14 mouse cellular contexts compared by ENCODE assay signal in genomic region chr8:65046565-65046964, GRCm38 (mm10). TPM values are rescaled to one million over a fixed set of nuclear protein-coding genes. Genes with fewer than 3 reads are reported as not detected.
DNase-seq lines count a peak whose midpoint lies in the region; ATAC-seq lines count a peak whose summit lies in the region.
"Had no signal": no experiment of that assay in that cellular context is flagged by ENCODE, and none has a peak within 500 bp of the region (broad histone marks: within the 10 kb centered on the region; RNA-seq: fewer than 3 reads in every experiment).

No protein-coding gene starts in this region.

- no peak overlapping the region for H3K4me2 ChIP-seq in kidney, embryonic 16.5 days (replicated peaks; ENCODE audit: low read depth, low read length)
- 0 out of 2 replicates have a peak overlapping the region, but pooled peaks have one; percentile 5 for H3K4me2 ChIP-seq in hindbrain, embryonic 14.5 days (replicated peaks)
- H3K4me2 ChIP-seq in liver, embryonic 16.5 days (ENCODE audit: low read depth, low read length): no peak overlapping the region
- H3K4me2 ChIP-seq in forebrain, embryonic 16.5 days (ENCODE audit: low read length): no peak overlapping the region

- no peaks in the 10 kb centered on the region for H3K4me1 ChIP-seq in kidney, embryonic 16.5 days (ENCODE audit: insufficient read depth, low read length)
- H3K4me1 ChIP-seq in hindbrain, embryonic 14.5 days (replicated peaks; ENCODE audit: control insufficient read depth, insufficient read depth, low read length): no peaks in the 10 kb centered on the region
- H3K4me1 ChIP-seq in liver, embryonic 16.5 days (ENCODE audit: control insufficient read depth, low read depth, low read length): no peaks in the 10 kb centered on the region
- H3K4me1 ChIP-seq in forebrain, embryonic 16.5 days (replicated peaks; ENCODE audit: control insufficient read depth, insufficient read depth, low read length): no peaks in the 10 kb centered on the region

- no peak for DNase-seq in kidney, postnatal 25 days
- peak; percentile 99 for DNase-seq in R1 (ENCODE audit: low read depth, low spot score)
- no peak for DNase-seq in hindbrain, embryonic 14.5 days (ENCODE audit: low spot score)
- no peak for DNase-seq in spleen, postnatal 4 days (ENCODE audit: low spot score in 2 of 2)
- no peak for DNase-seq in right cerebral cortex, postnatal 4 days
- DNase-seq: adrenal gland, adult 8-10 months; cerebellum, adult 18-20 months had no signal

- H3K9me3 ChIP-seq in kidney, embryonic 16.5 days (ENCODE audit: low read length): no peaks in the 10 kb centered on the region
- no peaks in the 10 kb centered on the region for H3K9me3 ChIP-seq in hindbrain, embryonic 14.5 days (ENCODE audit: control insufficient read depth, low read length)
- H3K9me3 ChIP-seq in liver, embryonic 16.5 days (replicated peaks; ENCODE audit: control insufficient read depth, low read length): no peaks in the 10 kb centered on the region
- H3K9me3 ChIP-seq in forebrain, embryonic 16.5 days (ENCODE audit: control insufficient read depth, low read length): no peaks in the 10 kb centered on the region
- H3K9me3 ChIP-seq: G1E had no signal

- ATAC-seq in kidney, embryonic 16.5 days (ENCODE audit: low FRiP score, low TSS enrichment): peak; percentile 46; the same call in 1 of the 2 replicates
- ATAC-seq in hindbrain, embryonic 14.5 days (ENCODE audit: low FRiP score): no peak
- ATAC-seq in liver, embryonic 16.5 days (ENCODE audit: low read depth): peak; percentile 55
- no peak for ATAC-seq in forebrain, embryonic 16.5 days

- 61% methylated on average over 5 of the region's 5 CpGs for WGBS in kidney, embryonic 16.5 days
- WGBS in hindbrain, embryonic 14.5 days: 25% methylated on average over 5 of the region's 5 CpGs
- 40% methylated on average over 5 of the region's 5 CpGs for WGBS in liver, embryonic 16.5 days (ENCODE audit: insufficient replicate concordance)
- WGBS in forebrain, embryonic 16.5 days: 38% methylated on average over 5 of the region's 5 CpGs

- no peak overlapping the region for H3K4me3 ChIP-seq in kidney, embryonic 16.5 days (ENCODE audit: low read length)
- H3K4me3 ChIP-seq in hindbrain, embryonic 14.5 days (replicated peaks; ENCODE audit: low read length): no peak overlapping the region
- H3K4me3 ChIP-seq in liver, embryonic 16.5 days (ENCODE audit: low read depth, low read length): no peak overlapping the region
- H3K4me3 ChIP-seq in forebrain, embryonic 16.5 days (replicated peaks; ENCODE audit: low read length): no peak overlapping the region
- H3K4me3 ChIP-seq: left cerebral cortex, adult 2 months had no signal

- H3K9ac ChIP-seq in kidney, embryonic 16.5 days (replicated peaks; ENCODE audit: low read length): no peak overlapping the region
- H3K9ac ChIP-seq in hindbrain, embryonic 14.5 days: no peak overlapping the region
- no peak overlapping the region for H3K9ac ChIP-seq in liver, embryonic 16.5 days (ENCODE audit: low read depth, low read length)
- H3K9ac ChIP-seq in forebrain, embryonic 16.5 days (replicated peaks; ENCODE audit: low read depth, low read length): no peak overlapping the region

- H3K36me3 ChIP-seq in kidney, embryonic 16.5 days (ENCODE audit: insufficient read depth, low read length): no peaks in the 10 kb centered on the region
- H3K36me3 ChIP-seq in hindbrain, embryonic 14.5 days (replicated peaks; ENCODE audit: control insufficient read depth, insufficient read depth): no peaks in the 10 kb centered on the region
- H3K36me3 ChIP-seq in liver, embryonic 16.5 days (ENCODE audit: control insufficient read depth, insufficient read depth): no peaks in the 10 kb centered on the region
- H3K36me3 ChIP-seq in forebrain, embryonic 16.5 days (ENCODE audit: control insufficient read depth, insufficient read depth): no peaks in the 10 kb centered on the region
- H3K36me3 ChIP-seq: G1E had no signal

- H3K27me3 ChIP-seq in kidney, embryonic 16.5 days (ENCODE audit: insufficient read depth, low read length): no peaks in the 10 kb centered on the region
- no peaks in the 10 kb centered on the region for H3K27me3 ChIP-seq in hindbrain, embryonic 14.5 days (ENCODE audit: control insufficient read depth, insufficient read depth, low read length)
- H3K27me3 ChIP-seq in liver, embryonic 16.5 days (ENCODE audit: control insufficient read depth, insufficient read depth, low read depth, low read length): no peaks in the 10 kb centered on the region
- H3K27me3 ChIP-seq in forebrain, embryonic 16.5 days (replicated peaks; ENCODE audit: control insufficient read depth, insufficient read depth, low read length): no peaks in the 10 kb centered on the region

- H3K27ac ChIP-seq in kidney, embryonic 16.5 days (ENCODE audit: low read length): no peak overlapping the region
- no peak overlapping the region for H3K27ac ChIP-seq in hindbrain, embryonic 14.5 days
- no peak overlapping the region for H3K27ac ChIP-seq in liver, embryonic 16.5 days (ENCODE audit: low read length)
- H3K27ac ChIP-seq in forebrain, embryonic 16.5 days (ENCODE audit: low read length): no peak overlapping the region
- H3K27ac ChIP-seq: left cerebral cortex, adult 2 months had no signal

RNA-seq across cellular contexts. Expression of gene Apela, which starts 9.4 kb away (rescaled TPM):
- 13.8 and 18.9 TPM in 2 replicates for polyA plus RNA-seq in kidney, embryonic 16.5 days (2015; fragmentation: Nextera tagmentation; extraction: Ambion mirVana)
- 1.3 and 1.5 TPM in 2 replicates for polyA plus RNA-seq in hindbrain, embryonic 14.5 days (2014; fragmentation: Nextera tagmentation; extraction: Ambion mirVana)
- polyA plus RNA-seq in liver, embryonic 16.5 days (2015; fragmentation: Nextera tagmentation; extraction: Ambion mirVana): 0.12 and 0.13 TPM in 2 replicates
- 0.45 and 1.1 TPM in 2 replicates for polyA plus RNA-seq in forebrain, embryonic 16.5 days (2015; fragmentation: Nextera tagmentation; extraction: Ambion mirVana)
- polyA plus RNA-seq: G1E; thymus, postnatal 0 days had no signal

RNA-seq across cellular contexts. Expression of gene Trim60, which starts 28.2 kb away (rescaled TPM):
- polyA plus RNA-seq in kidney, embryonic 16.5 days (2015; fragmentation: Nextera tagmentation; extraction: Ambion mirVana): 0.07 and 0.08 TPM in 2 replicates
- polyA plus RNA-seq in hindbrain, embryonic 14.5 days (2014; fragmentation: Nextera tagmentation; extraction: Ambion mirVana): 0.12 TPM in 1 of 2 replicates, not detected in the other
- polyA plus RNA-seq in liver, embryonic 16.5 days (2015; fragmentation: Nextera tagmentation; extraction: Ambion mirVana): not detected in 2 replicates
- polyA plus RNA-seq in forebrain, embryonic 16.5 days (2015; fragmentation: Nextera tagmentation; extraction: Ambion mirVana): not detected in 2 replicates
- polyA plus RNA-seq: frontal cortex, adult 2 months; G1E; thymus, postnatal 0 days had no signal

RNA-seq across cellular contexts. Expression of gene Trim61, which starts 28.2 kb away (rescaled TPM):
- polyA plus RNA-seq in kidney, embryonic 16.5 days (2015; fragmentation: Nextera tagmentation; extraction: Ambion mirVana): 0.15 and 0.57 TPM in 2 replicates
- 0.09 TPM in 1 of 2 replicates, not detected in the other for polyA plus RNA-seq in hindbrain, embryonic 14.5 days (2014; fragmentation: Nextera tagmentation; extraction: Ambion mirVana)
- not detected in 2 replicates for polyA plus RNA-seq in liver, embryonic 16.5 days (2015; fragmentation: Nextera tagmentation; extraction: Ambion mirVana)
- not detected in 2 replicates for polyA plus RNA-seq in forebrain, embryonic 16.5 days (2015; fragmentation: Nextera tagmentation; extraction: Ambion mirVana)
- polyA plus RNA-seq: frontal cortex, adult 2 months; G1E; thymus, postnatal 0 days had no signal

RNA-seq across cellular contexts. Expression of gene Gm10663, which starts 28.3 kb away (rescaled TPM):
- not detected in 2 replicates for polyA plus RNA-seq in kidney, embryonic 16.5 days (2015; fragmentation: Nextera tagmentation; extraction: Ambion mirVana)
- polyA plus RNA-seq in hindbrain, embryonic 14.5 days (2014; fragmentation: Nextera tagmentation; extraction: Ambion mirVana): not detected in 2 replicates
- not detected in 2 replicates for polyA plus RNA-seq in liver, embryonic 16.5 days (2015; fragmentation: Nextera tagmentation; extraction: Ambion mirVana)
- not detected in 2 replicates for polyA plus RNA-seq in forebrain, embryonic 16.5 days (2015; fragmentation: Nextera tagmentation; extraction: Ambion mirVana)
- polyA plus RNA-seq: frontal cortex, adult 2 months; G1E; thymus, postnatal 0 days had no signal

RNA-seq across cellular contexts. Expression of gene Trim75, which starts 58.9 kb away (rescaled TPM):
- polyA plus RNA-seq in kidney, embryonic 16.5 days (2015; fragmentation: Nextera tagmentation; extraction: Ambion mirVana): 0.09 TPM in 1 of 2 replicates, not detected in the other
- polyA plus RNA-seq in hindbrain, embryonic 14.5 days (2014; fragmentation: Nextera tagmentation; extraction: Ambion mirVana): not detected in 2 replicates
- not detected in 2 replicates for polyA plus RNA-seq in liver, embryonic 16.5 days (2015; fragmentation: Nextera tagmentation; extraction: Ambion mirVana)
- polyA plus RNA-seq in forebrain, embryonic 16.5 days (2015; fragmentation: Nextera tagmentation; extraction: Ambion mirVana): 0.34 TPM in 1 of 2 replicates, not detected in the other
- polyA plus RNA-seq: frontal cortex, adult 2 months; G1E; thymus, postnatal 0 days had no signal

Comparison
In these comparisons a context has a peak if more than half of its experiments do, and no peak if none do; other contexts are left out.
1. ATAC-seq: peak in kidney, embryonic 16.5 days (single experiment) and liver, embryonic 16.5 days (single experiment); none in hindbrain, embryonic 14.5 days (single experiment) and forebrain, embryonic 16.5 days (single experiment).